19 mouse cellular contexts compared by ENCODE assay signal in genomic region chr17:26695193-26695592, GRCm38 (mm10).
"Had no signal": no experiment of that assay in that cellular context is flagged by ENCODE, and none has a peak within 500 bp of the region (broad histone marks: within the 10 kb centered on the region; RNA-seq: fewer than 3 reads in every experiment).

No protein-coding gene starts in this region.

- H3K9ac ChIP-seq: lung, embryonic 14.5 days; midbrain, embryonic 12.5 days; neural tube, embryonic 13.5 days; neural tube, embryonic 15.5 days had no signal

- H3K27ac ChIP-seq: midbrain, embryonic 10.5 days; midbrain, embryonic 12.5 days; neural tube, embryonic 13.5 days; neural tube, embryonic 15.5 days had no signal

- H3K9me3 ChIP-seq: midbrain, embryonic 10.5 days; midbrain, embryonic 12.5 days; neural tube, embryonic 13.5 days; neural tube, embryonic 15.5 days had no signal

- DNase-seq: lung, adult 18-20 months; lung, embryonic 14.5 days; lung, postnatal 10 days; lung, postnatal 4 days; midbrain, embryonic 14.5 days; retina, postnatal 1 day; right cerebral cortex, adult 18-20 months; right cerebral cortex, postnatal 25 days; right cerebral cortex, postnatal 4 days; spleen, adult 18-20 months; thymus, adult 18-20 months; thymus, postnatal 14 days; thymus, postnatal 4 days had no signal

- H3K4me1 ChIP-seq: midbrain, embryonic 10.5 days; midbrain, embryonic 12.5 days had no signal

- H3K4me2 ChIP-seq: lung, embryonic 14.5 days; midbrain, embryonic 12.5 days; neural tube, embryonic 13.5 days; neural tube, embryonic 15.5 days had no signal

- H3K27me3 ChIP-seq: midbrain, embryonic 12.5 days; neural tube, embryonic 13.5 days; neural tube, embryonic 15.5 days had no signal

- H3K4me3 ChIP-seq: midbrain, embryonic 10.5 days; midbrain, embryonic 12.5 days; myocyte; neural tube, embryonic 13.5 days; neural tube, embryonic 15.5 days had no signal

- ATAC-seq: midbrain, embryonic 16.5 days had no signal
